Mouse (Mus musculus) gastrocnemius, adult 18-20 months (tissue): ENCODE measurements around the gene Mdh1b. TPM values are rescaled to one million over a fixed set of nuclear protein-coding genes. Genes with fewer than 3 reads are reported as not detected.

ENCODE experiments used
- DNase-seq: peaks from one replicate; pipeline ENCODE4 v3.0.0; 2021; ENCODE audit warnings: low spot score
- total RNA-seq, 2 experiments: library from RNA; stranded (reverse); gene quantifications; 2 replicates each; pipeline ENCODE4 v1.2.3; 2021

The Mdh1b gene
- total RNA-seq, 2 experiments from 2014 or later, result not detected

DNA sequence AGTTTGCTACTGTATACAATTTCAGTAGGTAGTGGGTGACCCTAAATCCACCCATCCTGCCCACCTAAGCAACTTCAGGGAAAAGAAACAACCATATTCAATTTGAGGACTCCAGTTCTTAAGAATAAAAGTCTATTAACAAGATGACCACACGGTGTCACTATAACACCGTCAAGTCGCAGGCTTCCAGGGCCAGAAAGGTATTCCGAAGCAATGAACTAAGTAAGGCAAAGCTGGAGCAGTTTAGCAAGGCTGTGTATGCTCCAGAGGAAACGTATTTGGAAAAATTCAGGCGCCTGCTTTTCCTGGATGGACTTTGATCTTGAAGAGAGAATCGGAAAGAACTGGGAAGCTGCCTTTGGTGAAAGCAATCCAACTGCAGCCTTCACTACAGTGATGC, 70.5 kb downstream of the Mdh1b start:
- DNase-seq, result peak; percentile 30

DNA sequence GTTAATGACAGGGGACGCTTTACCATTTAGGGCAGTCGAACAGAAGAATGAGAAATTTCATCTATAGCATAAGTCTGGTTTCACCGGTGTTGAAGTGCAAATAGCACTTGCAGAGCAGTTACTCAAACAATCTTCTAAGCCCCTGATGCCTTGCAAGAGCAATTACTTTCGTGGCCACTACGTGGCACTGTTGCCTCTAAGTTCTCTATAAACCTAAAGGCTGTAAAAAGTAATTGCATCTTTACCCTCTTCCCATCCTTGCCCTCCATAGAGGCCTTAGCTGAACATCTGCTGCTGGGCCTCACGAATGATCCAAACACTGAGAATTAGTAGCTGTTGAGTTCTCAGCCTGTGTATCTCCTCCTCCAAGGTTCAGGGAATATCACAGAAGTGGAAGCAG, 72.1 kb downstream of the Mdh1b start:
- DNase-seq, result peak; percentile 28

Other genes with a start within 250 kb of the Mdh1b start
- not detected for gene Gm39653, start 114.3 kb downstream of the Mdh1b start, total RNA-seq
- not detected for gene Dytn, start 43.4 kb downstream of the Mdh1b start, total RNA-seq
- 10 to 100 TPM; 20.1 to 21.3 TPM for gene Fastkd2, start 296 bp upstream of the Mdh1b start, total RNA-seq
- gene 4933402D24Rik, start 38.9 kb upstream of the Mdh1b start, total RNA-seq, result not detected